Mouse (Mus musculus) thymus, postnatal 0 days (tissue): ENCODE results near the gene Pan3. TPM values are rescaled to one million over a fixed set of nuclear protein-coding genes. Genes with fewer than 3 reads are reported as not detected.
"Not testable (repeated sequence)": the region's sequence is repeated elsewhere in the genome, so short reads cannot be mapped to it uniquely, and the experiment has no call there.

Experiments used
- DNase-seq: peaks from one replicate; pipeline ENCODE4 v3.0.0-alpha.2; 2015; ENCODE audit warnings: low spot score
- polyA plus RNA-seq: library from polyadenylated mRNA; unstranded; fragments of >200 nt; fragmentation: Nextera tagmentation; extraction: Ambion mirVana; gene quantifications from 2 replicates; pipeline ENCODE4 v1.2.1, GENCODE M21; 2015

Pan3 gene
- polyA plus RNA-seq, 1 experiment from 2014 or later: 191 TPM

DNA sequence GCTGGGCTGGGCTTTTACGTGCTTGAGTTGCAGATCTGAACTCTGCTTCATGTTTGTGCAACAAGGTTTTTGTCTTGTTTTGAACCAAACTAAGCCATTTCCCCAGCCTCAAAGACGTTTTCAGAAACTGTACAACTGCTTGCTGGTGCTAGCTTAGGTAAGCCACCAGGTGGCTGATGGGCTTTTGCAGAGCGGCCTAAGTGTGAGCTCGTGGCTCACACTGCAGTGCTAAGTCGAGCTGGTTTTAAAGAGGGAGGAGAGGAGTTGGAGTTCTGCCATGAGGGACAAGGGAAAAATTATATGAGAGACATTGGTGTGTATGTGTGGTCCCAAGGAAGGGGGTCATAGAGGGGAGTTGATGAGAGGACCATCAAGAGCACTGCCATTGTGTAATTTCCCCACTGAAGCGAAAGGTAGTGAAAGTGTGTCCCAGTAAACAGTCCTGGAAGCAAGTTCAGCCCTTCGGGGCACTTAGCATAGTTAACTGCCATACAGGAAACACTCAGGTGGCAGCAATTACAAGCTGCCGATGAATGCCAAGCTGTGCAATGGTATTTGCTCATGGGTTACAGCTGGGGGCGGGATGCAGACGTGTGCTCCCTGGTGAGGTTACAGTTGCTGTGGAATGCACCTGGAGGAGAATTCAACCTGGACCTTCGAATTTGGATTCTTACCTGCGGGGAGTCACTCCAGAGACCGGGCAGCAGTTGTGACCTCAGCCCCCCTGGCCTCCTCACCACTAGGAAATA is 122.1 kb downstream of the Pan3 start:
- no peak for DNase-seq

DNA sequence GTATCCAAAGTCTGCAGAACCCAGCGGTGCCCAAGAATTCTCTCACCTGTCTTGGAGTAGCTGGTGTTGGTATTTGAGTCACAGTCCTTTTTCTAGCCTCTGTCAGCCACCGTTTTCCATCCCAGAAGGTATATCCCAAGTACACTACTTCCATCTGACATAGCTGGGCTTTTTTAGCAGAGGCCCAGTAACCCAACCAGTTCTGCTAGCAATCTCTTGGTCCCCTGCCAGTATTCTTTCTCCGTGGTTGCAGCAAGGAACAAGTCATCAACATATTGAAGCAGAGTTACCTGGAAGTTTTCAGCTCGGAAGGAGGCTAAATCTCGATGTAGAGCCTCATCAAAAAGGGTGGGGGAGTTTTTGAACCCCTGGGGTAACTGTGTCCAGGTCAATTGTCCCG is 127.7 kb downstream of the Pan3 start:
- DNase-seq: not testable (repeated sequence)

DNA sequence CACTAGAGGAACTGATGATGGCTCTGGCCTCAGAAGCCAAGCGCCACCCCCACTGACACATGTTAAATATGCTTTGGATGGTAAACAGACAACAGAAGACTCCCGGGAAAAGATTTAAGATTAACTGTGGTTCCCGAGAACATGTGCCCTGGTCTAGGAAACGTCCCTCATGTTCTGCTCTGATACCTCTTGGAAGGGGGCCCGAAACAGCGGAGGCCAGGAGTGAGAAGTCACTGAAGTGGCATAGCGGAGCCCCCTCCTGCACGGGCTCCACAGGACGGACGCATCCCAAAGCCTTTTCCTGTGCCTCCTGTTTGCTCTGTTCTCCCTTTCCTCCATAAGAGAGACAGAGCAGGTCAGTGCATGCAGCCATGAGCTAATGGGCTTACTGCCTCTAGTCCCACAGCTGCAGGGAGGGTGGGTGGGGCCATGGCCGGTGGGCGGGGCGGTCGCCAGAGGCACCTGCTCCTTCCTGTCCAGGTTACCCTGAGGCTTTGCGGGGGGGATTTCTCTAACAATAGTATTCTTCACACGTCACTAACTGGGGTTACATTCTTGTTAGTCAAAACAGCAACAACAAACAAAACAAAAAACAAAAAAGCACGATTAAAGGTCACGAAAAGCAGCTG is 133.7 kb downstream of the Pan3 start:
- peak; percentile 51 for DNase-seq

DNA sequence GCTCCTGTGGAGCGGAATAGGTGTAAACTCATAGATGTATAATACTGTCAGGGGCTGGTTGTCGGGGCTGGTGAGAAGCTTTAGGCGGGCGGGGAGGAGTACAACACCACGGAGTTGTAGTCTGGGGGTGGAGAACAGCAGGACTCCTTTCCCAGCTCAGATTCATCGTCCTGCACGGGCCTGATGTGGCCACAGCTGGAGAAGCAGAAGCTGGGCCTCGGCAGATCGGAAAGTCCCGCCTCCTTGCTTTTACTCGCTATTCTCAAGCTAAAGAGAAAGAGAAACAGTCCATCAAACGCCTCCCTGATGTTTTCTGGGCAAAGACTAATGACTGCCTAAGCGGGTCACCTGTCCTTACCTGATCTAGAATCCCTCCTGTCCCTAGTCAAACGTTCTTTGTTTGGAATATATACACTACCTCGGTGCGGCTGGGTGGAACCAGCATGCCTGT is 134.2 kb downstream of the Pan3 start:
- no peak for DNase-seq

DNA sequence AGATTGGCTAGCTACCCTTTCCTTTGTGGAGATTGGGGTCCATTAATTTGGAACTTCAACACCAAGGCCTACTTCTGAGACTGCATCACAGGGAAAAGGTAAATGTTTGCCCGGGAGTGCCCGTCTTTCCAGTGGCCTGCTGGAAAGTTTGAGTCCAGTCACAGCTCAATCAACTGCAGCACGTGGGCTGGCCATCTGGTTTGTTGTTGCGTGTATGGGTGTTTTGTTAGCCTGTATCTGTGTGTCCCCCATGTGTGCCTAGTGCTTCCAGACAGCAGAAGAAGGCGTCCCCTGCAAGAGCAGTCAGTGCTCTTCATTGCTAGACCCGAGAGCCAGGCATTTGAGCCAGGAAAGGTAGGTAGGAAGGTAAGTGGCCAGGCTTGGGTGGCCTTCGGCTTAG is 135.5 kb downstream of the Pan3 start:
- DNase-seq: no peak

DNA sequence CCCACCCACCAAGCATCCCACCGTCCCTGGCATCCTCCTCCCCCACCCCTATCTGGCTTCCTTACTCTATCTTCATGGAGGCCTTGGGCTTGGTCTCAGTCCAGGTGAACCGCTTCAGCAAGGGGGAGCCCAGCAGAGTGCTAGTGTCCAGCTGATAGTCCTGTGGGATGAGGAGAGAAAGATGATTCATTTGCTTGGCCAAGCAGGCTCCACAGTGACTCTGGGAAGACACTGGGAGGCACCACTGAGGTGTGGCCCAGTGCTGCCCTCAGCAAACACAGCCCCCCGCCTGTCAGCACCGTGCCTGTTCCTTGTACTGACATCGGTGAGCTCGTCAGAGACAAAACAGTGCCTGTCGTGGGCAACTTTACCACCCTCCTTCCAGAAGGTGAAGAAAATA is 136.4 kb downstream of the Pan3 start:
- DNase-seq: no peak

DNA sequence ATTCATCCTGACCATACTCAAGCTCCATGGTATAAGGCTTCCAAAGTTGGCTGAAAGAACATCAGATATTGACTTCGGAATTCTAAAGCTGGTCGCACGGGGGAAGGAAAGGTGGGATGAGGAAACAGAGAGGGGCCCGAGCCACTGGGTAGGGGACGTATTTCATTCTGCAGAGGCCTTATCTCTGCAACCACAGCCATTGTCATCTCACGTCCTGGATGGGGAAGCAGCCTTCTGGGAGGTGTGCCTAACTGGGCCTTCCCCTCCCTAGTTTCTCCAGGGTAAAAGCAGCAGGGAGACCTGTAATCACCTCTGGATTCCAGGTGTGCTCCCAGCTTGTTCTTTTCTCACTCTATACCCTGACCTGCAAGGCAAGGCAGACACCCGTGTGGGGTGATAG is 142.7 kb downstream of the Pan3 start:
- no peak for DNase-seq

DNA sequence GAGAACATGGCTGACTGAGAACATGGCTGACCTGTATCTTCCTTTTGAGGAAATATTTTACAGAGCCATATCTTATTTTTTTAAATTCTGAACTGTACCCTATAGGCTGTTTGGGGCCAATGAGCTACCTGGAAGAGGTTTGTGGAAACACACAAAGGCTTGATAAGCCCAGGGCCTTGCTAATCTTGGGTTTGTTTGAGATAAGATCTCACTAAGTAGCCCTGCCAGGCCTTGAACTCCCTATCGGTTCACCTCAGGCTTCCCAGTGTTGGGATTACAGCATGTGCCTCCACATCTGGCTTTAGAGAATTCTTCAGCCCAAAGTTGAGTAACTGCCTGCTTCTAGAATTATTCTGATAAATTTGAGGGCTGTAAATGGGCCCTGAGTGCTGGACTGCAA is 143.6 kb downstream of the Pan3 start:
- DNase-seq: no peak

DNA sequence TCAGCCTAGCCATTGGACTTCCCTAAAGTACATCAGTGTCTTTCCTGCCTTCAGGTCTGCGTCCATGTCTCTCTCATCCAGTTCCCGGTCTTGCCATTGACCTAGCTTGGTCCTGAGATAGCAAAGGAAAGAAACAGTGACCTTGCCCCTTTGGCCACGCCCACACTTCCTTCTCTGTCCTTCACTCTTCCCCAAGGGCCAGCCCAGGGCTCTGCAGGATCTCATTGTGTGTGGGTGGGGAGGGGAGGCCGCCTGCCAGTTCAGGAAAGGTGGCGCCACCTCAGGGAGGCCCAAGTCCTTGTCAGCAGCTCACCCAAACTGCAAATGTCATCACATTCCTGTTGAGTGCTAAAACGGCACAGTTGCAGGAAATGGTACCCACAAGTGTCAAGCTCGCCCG is 144.6 kb downstream of the Pan3 start:
- DNase-seq: no peak

DNA sequence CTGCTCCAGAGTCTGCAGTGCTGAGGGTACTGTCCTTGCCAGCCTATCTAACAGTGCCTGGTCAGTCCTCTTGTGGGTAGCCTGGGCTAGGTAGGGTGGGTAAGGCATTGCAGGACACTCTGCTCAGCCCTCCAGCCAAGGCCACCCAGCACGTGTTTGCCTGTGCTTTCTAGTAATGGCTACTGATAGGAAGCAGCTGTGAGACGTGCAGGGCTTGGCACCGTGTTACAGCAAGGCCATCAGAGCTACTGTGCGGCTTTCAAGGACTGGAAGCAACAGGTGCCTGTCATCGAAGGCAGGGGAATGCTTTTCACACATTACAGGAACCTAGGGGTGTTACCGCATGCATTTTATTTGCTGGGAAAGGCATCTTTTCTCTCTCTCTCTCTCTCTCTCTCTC is 147.0 kb downstream of the Pan3 start:
- no peak for DNase-seq

DNA sequence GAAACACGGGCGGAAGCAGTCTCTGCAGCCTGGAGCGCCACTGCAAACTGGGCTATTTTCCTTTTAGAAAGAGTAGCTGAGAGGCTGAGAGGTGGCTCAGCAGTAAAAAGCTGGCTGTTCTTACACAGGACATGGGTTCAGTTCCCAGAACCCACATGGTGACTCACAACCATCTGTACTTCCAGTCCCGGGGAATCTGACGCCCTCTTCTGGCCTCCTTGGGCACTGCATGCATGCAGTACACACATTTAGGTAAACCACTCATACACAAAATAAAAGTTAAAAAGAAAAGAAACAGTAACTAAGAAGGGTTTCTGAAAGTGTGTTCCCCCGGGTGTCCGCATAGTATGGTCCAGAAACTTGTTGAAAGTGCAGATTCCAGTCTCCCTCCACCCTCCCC is 149.2 kb downstream of the Pan3 start:
- DNase-seq: no peak

DNA sequence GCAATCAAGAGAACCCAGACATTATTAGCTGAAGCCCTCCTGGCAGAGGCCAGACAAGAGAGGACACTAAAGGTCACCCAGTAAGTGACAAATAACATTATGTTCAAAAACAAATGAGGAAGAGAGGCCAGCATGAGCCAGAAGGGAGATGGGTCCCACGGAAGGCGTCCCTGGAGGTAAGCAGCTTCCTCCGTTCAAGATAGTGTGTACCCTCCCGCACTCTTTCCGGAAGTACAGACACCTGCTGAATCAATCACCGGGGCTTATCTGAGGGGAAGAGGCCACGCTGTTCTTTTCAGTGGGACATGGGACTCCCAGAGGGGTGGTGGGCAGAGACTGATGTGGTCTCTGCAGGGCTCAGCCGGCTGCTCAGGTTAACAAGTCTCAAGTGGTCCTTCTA is 149.7 kb downstream of the Pan3 start:
- DNase-seq: no peak

DNA sequence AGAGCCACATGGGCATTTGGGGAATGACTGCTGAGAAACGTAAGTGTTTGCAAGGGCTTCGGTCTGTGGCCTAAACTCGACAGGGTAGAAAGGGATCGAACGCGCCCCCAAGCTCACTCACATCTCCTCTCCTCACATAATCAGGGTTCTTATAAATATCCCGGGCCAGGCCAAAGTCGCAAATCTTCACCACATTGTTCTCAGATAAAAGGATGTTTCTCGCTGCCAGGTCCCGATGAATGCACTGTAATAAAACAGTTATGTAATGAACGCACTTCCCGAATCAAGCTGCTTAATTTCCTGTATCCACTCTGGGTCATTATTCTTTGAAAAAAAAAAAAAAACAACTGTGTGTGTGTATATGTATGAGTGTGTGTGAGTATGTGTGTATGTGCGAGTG is 150.2 kb downstream of the Pan3 start:
- DNase-seq: no peak

DNA sequence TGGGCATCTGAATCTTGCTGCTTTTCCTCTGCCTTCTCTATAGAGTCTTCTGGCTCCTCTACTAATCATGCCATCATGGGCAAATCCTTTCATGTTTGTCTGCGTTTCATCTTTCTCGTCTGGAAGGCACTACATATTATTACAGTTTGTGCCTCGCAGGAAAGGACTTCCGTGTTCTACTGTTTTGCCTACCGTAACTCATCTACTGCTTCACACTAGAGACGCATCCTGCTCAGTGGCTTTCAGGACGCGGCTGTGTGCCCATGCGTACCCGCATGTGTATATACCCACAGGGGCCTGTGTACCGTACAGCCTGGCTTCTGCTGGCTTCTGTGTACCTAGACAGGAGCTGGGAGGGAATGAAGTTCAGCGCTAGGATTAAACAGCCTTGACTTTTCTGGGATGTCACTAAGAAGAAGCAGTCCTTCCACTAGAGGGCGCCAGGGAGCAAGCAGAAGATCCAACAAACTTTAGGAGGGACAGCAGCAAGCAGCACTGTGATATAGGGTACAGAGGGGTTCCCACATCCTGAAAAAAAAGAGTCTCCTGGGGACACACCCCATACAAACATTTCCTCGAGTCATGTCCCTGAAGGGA is 153.8 kb downstream of the Pan3 start:
- peak; percentile 63 for DNase-seq

DNA sequence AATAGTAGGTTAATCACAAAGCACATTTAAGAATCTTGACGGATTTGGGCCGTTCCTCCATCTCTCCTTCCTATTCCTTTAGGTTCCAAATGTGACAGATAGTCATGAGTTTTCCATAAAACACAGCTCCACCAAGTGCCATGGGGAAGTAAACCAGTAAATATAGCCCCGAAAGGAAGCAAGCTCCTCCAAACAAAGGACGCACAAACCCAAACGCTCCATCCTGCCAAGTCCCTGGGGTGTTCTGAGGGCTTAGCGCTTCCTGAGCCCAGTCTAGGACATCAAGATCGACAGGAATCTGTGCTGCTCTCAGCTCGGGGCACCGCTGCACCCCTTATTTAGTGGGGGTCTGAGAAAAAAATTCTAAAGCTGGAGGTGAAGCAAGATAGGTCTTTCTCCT is 154.7 kb downstream of the Pan3 start:
- DNase-seq: no peak

DNA sequence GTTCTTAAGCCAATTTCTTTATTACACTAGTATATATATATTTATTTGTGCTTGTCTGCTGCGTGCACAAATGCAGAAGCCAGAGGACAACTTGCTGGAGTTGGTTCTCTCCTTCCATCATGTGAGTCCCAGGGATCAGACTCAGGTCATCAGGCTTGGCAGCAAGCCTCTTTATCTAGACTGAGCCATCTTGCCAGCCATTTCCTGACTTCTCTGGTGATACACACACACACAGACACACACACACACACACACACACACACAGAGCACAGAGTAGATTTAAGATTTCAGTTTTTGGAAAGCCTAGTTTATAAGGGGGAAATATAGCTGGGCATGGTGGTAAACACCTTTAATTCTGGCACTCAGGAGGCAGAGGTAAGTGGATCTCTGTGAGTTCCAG is 155.1 kb downstream of the Pan3 start:
- DNase-seq: no peak

DNA sequence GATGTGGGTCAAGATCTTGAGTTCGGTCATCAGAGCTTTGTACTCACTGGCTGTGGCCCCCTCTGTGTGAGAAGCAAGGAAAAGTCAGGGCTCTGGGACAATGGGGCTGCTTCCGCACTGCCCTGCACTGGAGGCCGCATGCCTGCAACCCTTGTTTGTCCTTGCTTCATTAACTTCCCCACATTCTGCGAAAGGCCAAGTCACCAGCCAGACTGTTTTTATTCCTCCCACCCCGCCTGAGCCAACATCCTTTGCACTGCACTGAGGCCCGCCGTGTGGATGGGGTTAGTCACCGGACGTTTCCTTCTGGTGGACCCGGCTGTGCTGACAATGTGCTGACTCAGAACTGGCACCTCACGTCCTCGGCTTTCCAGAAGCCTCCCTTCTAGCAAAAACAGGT is 159.9 kb downstream of the Pan3 start:
- DNase-seq: no peak

DNA sequence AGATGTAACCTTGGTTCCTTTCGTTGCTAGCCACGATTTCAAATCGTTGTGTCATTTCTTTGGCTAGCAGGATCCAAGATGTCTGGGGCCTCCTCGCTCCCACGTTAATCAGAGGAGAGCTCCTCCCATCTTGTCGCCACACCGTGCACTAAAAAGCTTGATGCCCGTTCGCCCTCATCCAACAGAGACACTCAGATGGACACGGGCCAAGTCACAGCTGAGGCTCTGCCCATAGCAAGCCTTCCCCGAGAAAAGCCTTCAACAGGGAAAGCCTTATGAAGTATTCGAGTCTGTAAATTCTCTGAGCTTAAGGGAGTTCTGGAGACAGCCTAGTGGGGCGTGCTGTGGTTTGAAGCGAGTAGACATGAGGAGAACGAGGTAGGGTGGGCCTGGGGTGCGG is 167.9 kb downstream of the Pan3 start:
- no peak for DNase-seq

Other genes starting within 250 kb of the Pan3 start
- not detected in 2 replicates for gene Gsx1, start 241.5 kb upstream of the Pan3 start, polyA plus RNA-seq
- gene Pdx1, start 160.2 kb upstream of the Pan3 start, polyA plus RNA-seq: not detected in 2 replicates
- gene Cdx2, start 122.9 kb upstream of the Pan3 start, polyA plus RNA-seq: 0.13 TPM in 1 of 2 replicates, not detected in the other
- gene Urad, start 107.7 kb upstream of the Pan3 start, polyA plus RNA-seq: not detected in 2 replicates
- 2.6 and 3.1 TPM in 2 replicates for gene Flt3, start 29.7 kb upstream of the Pan3 start, polyA plus RNA-seq